Mouse (Mus musculus) erythroblast, embryonic 14.5 days (primary cell): Measurements from ENCODE around the gene Cd72.
"Not testable (repeated sequence)": the region's sequence is repeated elsewhere in the genome, so short reads cannot be mapped to it uniquely, and the experiment has no call there.

Experiments
- GATA1 ChIP-seq: IDR thresholded peaks from 2 replicates; pipeline ENCODE4 v1.6.1; 2012; ENCODE audit warnings: low read length, inconsistent platforms, mixed read lengths
- TAL1 ChIP-seq: IDR thresholded peaks from 3 replicates; pipeline ENCODE4 v1.6.1; 2012; ENCODE audit warnings: low read length, inconsistent platforms, mixed read lengths

DNA sequence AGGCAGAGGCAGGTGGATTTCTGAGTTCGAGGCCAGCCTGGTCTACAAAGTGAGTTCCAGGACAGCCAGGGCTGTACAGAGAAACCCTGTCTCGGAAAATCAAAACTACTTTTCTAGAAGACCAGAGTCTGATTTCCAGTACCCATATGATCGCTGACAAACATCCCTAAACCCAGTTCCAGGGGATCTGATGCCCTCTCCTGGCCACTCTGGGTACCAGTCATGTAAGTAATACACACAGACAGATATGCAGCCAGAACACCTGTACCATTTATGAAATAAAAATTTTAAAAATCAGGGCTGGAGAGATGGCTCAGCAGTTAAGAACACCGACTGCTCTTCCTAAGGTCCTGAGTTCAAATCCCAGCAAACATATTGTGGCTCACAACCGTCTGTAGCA, 31.2 kb upstream of the Cd72 start:
- TF ChIP-seq GATA1, TAL1: not testable (repeated sequence)
